Mouse (Mus musculus) liver, embryonic 16.5 days (tissue): ENCODE measurements around the gene Smarcb1. TPM values are rescaled to one million over a fixed set of nuclear protein-coding genes. Genes with fewer than 3 reads are reported as not detected.
"Not testable (repeated sequence)": the region's sequence is repeated elsewhere in the genome, so short reads cannot be mapped to it uniquely, and the experiment has no call there.

Experiments
- ATAC-seq: fragments of 200-750 bp; cut with Nextera tagmentation; 2 replicates; pipeline ENCODE4 v1.8.0; 2017; ENCODE audit warnings: low read depth, mild to moderate bottlenecking, moderate number of reproducible peaks, moderate library complexity
- H3K27ac ChIP-seq: fragments of 300-500 bp; sonication (generic); 2 replicates; pipeline ENCODE4 v1.5.1; 2014; ENCODE audit warnings: mild to moderate bottlenecking, low read length
- H3K27me3 ChIP-seq: fragments of 300-500 bp; sonication (generic); 2 replicates; pipeline ENCODE4 v1.6.1; 2014; ENCODE audit warnings: low read depth, low read length, mixed read lengths; ENCODE audit not compliant: control insufficient read depth, insufficient read depth
- H3K36me3 ChIP-seq: fragments of 300-500 bp; sonication (generic); 2 replicates; pipeline ENCODE4 v1.6.1; 2014; ENCODE audit warnings: mild to moderate bottlenecking; ENCODE audit not compliant: control insufficient read depth, insufficient read depth
- H3K4me1 ChIP-seq: fragments of 300-500 bp; sonication (generic); 2 replicates; pipeline ENCODE4 v1.6.1; 2014; ENCODE audit warnings: low read depth, low read length, mixed read lengths; ENCODE audit not compliant: control insufficient read depth
- H3K4me2 ChIP-seq: fragments of 300-500 bp; sonication (generic); 2 replicates; pipeline ENCODE4 v1.6.1; 2014; ENCODE audit warnings: low read depth, low read length, mixed read lengths
- H3K4me3 ChIP-seq: fragments of 300-500 bp; sonication (generic); 2 replicates; pipeline ENCODE4 v1.5.1; 2014; ENCODE audit warnings: low read depth, mild to moderate bottlenecking, low read length
- H3K9ac ChIP-seq: fragments of 300-500 bp; sonication (generic); 2 replicates; pipeline ENCODE4 v1.6.1; 2014; ENCODE audit warnings: low read depth, low read length
- H3K9me3 ChIP-seq: fragments of 300-500 bp; sonication (generic); replicated peaks from 2 replicates; pipeline ENCODE4 v1.6.1; 2016; ENCODE audit warnings: low read length; ENCODE audit not compliant: control insufficient read depth
- WGBS: fragments of 180-500 bp; shearing (Covaris S2); extraction: QIAGEN DNeasy Blood & Tissue Kit; methylation state at CpG from one replicate; pipeline ENCODE4 v1.1.7; 2014; ENCODE audit not compliant: insufficient replicate concordance; 5-methylcytosine and 5-hydroxymethylcytosine counted together
- polyA plus RNA-seq: library from polyadenylated mRNA; unstranded; fragments of >200 nt; fragmentation: Nextera tagmentation; extraction: Ambion mirVana; gene quantifications from 2 replicates; pipeline ENCODE4 v1.2.1, GENCODE M21; 2015

Smarcb1 gene
- polyA plus RNA-seq, 1 experiment from 2014 or later, result 56.8 TPM

DNA sequence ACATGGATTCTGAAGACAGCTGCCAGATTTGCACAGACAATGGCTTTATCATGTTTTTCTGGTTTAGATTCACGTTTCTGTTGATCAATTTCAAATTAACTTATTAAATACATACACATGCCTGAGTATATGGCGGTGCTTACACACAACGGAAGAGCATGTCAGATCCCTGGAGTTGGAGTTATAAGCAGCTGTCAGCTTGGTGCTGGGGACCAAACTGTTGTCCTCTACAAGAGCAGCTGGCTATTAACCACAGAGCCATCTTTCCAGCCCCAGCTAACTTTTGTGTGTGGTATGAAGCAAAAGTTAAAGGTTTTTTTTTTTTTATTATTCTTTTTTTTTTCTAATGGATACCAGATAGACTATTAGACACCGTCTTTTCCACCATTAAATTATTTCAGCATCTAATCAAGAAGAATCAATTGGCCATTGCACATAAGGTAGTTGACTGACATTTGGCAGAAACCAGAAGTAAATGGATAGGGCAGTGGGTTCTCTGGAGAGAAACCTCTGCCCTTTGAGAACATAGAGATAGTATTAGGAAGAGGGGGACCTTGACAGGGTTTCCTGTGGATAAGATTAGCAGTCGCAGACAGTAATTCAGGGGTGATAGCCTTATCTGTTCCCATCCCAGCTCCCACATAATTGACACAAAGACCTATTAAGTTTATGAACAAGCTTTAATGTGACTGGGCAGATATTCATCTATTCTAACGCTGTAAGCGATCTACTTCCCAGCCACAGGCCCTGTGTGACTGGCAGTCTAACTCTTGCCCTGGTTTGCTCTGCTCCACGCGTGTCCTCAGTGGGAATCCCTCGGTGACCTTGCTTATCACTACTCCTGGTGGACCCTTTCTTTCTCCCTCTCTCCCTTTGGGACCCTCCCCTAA lies 49.1 kb downstream of the Smarcb1 start:
- Histone ChIP-seq H3K27ac (no peak overlapping the region), H3K4me1 (peaks cover 5% of the 10 kb centered on the region), H3K9me3 (no peaks in the 10 kb centered on the region), H3K9ac (peak overlapping the region; percentile 43), H3K4me2 (peak overlapping the region; percentile 70), H3K36me3 (no peaks in the 10 kb centered on the region), H3K27me3 (peaks cover 5% of the 10 kb centered on the region; the same call in 1 of the 2 replicates), H3K4me3 (peak overlapping the region; percentile 54)
- ATAC-seq, result peak; percentile 32
- WGBS, result 26% methylated on average over 10 of the region's 10 CpGs

DNA sequence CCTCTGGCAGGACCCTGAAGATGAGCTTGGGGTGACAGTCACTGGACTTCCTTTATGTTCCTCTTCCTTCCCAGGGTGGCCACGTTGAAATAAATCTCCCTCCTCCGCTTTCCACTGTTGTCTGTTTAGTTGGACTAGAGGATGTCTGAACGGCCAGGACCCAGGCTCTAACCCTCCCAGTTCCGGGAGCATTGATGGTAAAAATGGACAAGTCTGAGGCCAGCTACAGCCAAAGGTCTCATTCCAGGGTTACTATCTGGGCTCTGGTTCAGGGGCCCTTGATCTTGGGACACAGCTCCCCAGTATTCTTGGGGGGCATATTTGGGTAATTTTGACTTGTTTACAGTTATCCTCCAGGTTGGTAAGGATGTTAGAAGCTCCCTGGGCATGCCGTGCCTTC lies 59.8 kb downstream of the Smarcb1 start:
- H3K9ac ChIP-seq, result no peak overlapping the region
- WGBS, result 55% methylated on average over 5 of the region's 5 CpGs

DNA sequence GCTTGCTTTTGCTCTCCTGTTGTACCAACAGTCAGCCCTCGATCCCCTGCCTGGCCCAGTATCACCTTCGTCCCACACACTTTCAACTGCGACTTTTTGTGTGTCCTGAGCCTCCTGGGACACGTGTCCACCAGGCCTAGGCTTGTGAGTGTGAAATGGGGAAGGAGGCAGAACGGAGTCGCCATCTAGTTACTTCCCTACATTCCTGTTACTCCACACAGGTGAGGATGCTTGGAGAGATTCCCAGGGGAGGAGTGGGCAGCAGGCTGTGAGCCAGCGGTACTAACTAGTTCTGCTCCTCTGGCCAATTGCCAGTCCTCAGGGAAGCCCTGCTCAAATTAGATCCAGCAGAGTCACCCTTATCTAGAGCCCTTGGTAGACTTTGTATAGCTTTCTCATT lies 60.7 kb downstream of the Smarcb1 start:
- Histone ChIP-seq H3K4me3 (no peak overlapping the region), H3K4me1 (peaks cover 25% of the 10 kb centered on the region), H3K4me2 (no peak overlapping the region), H3K27ac (peak overlapping the region; percentile 20; the same call in 1 of the 2 replicates), H3K9ac (no peak overlapping the region), H3K9me3 (no peaks in the 10 kb centered on the region), H3K36me3 (no peaks in the 10 kb centered on the region), H3K27me3 (no peaks in the 10 kb centered on the region)
- ATAC-seq, result no peak
- WGBS, result 36% methylated on average over 7 of the region's 7 CpGs

More for the DNA sequence above, 59.8 kb downstream of the Smarcb1 start:
- H3K9me3 ChIP-seq, result no peaks in the 10 kb centered on the region
- H3K4me3 ChIP-seq, result no peak overlapping the region
- no peaks in the 10 kb centered on the region for H3K36me3 ChIP-seq
- H3K27ac ChIP-seq, result no peak overlapping the region
- H3K4me2 ChIP-seq, result no peak overlapping the region
- H3K27me3 ChIP-seq, result no peaks in the 10 kb centered on the region
- H3K4me1 ChIP-seq, result peaks cover 25% of the 10 kb centered on the region
- no peak for ATAC-seq

DNA sequence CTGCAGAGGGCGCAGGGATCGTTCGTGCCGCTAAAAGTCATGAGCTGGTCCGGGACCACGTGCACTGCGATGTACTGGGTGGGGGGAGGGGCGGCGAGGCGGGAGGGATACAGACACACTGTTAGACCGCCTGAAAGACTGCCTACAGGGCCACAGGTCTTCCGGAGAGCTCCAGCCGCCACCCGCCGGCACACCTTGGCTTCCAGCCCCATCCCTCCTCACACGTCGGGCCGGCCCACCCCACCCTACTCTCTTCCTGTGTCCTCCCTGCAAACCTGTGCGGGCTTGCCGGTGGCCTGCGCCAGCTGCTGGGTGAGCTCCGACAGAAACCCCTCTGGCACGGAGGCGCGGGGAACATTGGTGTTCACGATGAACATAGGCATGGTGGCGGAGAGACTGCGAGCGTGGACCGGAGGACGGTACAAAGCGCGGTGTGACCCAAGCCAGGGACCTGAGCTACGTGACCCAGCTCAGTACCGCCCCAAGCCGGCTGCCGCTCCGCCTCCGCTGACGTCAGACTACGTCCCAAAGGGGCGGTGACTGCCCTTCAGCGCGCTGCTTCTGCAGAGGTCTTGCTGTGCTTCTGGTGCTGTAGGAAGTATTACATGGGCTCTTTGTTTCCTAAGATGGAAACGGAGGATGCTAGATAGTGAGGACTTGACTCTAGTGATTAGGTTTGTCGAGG lies 61.5 kb downstream of the Smarcb1 start, which contains the start of gene Mif:
Gene Mif, minus strand, starts transcription at position 455 of the 685 bp plus-strand sequence.
- not testable (repeated sequence) for H3K36me3 ChIP-seq, H3K9me3 ChIP-seq, H3K27me3 ChIP-seq
- Histone ChIP-seq H3K4me1 (peaks cover 25% of the 10 kb centered on the region), H3K4me2 (peak within 1 kb of the TSS; percentile 85), H3K27ac (peak within 1 kb of the TSS; percentile 90), H3K4me3 (peak within 1 kb of the TSS; percentile 72), H3K9ac (peak within 1 kb of the TSS; percentile 78)
- 1% methylated on average over 44 of the region's 46 CpGs for WGBS
- peak; percentile 94 for ATAC-seq

DNA sequence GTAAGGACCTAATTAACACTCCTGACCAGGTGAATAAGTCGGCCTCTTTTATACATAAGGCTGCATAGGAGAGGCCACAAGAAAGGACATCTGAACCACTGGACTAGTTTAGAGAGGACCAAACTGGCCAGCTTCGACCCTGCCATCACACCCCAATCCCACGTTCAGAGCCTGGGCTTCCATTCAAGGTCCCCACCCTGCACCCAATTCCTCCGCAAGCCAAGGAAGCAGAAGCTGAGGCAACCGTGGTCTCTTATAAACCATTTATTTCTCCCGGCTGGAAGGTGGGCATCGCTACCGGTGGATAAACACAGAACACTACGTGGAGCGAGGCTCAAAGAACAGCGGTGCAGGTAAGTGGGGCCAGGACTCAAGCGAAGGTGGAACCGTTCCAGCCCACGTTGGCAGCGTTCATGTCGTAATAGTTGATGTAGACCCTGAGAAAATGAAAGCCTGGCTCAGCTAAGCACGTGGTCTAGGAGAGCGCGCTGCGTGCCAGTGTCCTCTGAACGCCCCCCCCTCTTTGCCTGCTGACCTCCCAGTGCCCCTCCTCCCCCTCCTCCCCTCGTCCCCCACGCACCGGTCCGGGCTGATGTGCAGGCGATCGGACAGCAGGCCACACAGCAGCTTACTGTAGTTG lies 62.2 kb downstream of the Smarcb1 start:
- ATAC-seq, result peak; percentile 53
- peak overlapping the region; percentile 90 for H3K27ac ChIP-seq
- peak overlapping the region; percentile 72 for H3K4me3 ChIP-seq
- H3K9me3 ChIP-seq, result no peaks in the 10 kb centered on the region
- H3K4me1 ChIP-seq, result peaks cover 25% of the 10 kb centered on the region
- H3K27me3 ChIP-seq, result no peaks in the 10 kb centered on the region
- H3K4me2 ChIP-seq, result peak overlapping the region; percentile 85
- 2% methylated on average over 27 of the region's 27 CpGs for WGBS
- no peaks in the 10 kb centered on the region for H3K36me3 ChIP-seq
- H3K9ac ChIP-seq, result peak overlapping the region; percentile 78

DNA sequence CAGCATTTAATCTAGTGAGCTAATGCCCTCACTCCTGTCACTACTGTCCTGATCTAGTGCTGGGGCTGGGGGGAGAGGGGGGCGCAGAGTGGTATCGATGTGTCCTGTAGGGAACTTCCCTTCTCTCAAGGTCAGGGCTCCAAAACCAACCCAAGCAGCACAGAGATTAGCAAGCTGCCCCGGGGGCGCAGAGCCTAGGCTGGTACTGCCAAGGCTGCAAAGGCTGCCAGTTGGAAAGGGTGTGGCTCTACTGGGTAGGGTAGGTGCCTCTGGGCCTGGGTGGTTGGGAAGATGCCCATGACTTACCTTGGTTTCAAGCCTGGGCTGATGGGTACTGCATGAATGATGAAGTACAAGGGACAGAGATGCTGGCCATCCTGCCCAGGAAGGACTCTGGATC lies 63.8 kb downstream of the Smarcb1 start:
- Histone ChIP-seq H3K9ac (no peak overlapping the region), H3K27me3 (no peaks in the 10 kb centered on the region), H3K36me3 (no peaks in the 10 kb centered on the region), H3K4me1 (peaks cover 25% of the 10 kb centered on the region), H3K9me3 (no peaks in the 10 kb centered on the region), H3K4me3 (no peak overlapping the region), H3K27ac (no peak overlapping the region), H3K4me2 (no peak overlapping the region)
- ATAC-seq, result no peak
- WGBS, result 78% methylated on average over 4 of the region's 4 CpGs

DNA sequence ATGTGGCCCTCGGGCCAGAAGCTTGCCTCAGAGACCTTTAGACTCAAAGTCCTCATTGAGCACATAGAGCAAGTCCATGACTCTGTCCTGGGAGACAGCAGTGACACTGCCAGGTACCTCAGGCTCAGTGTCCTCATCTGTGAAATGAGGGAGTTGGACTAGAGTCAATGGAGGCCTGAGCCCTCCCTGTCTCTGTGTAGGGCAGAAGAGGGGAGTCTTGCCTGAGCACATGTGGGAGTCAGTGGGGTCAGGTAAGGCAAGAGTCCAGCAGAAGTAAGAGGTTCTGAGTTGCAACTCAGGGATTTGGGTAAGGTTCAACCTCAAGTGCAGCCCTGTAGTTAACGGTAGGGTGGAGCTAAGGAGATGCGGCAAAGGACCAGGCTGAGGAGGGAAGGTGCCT lies 64.4 kb downstream of the Smarcb1 start:
- H3K36me3 ChIP-seq, result no peaks in the 10 kb centered on the region
- H3K9me3 ChIP-seq, result no peaks in the 10 kb centered on the region
- no peak overlapping the region for H3K9ac ChIP-seq
- 68% methylated on average over 3 of the region's 3 CpGs for WGBS
- H3K4me3 ChIP-seq, result no peak overlapping the region
- no peak for ATAC-seq
- H3K4me1 ChIP-seq, result peaks cover 25% of the 10 kb centered on the region
- no peak overlapping the region for H3K4me2 ChIP-seq
- H3K27ac ChIP-seq, result no peak overlapping the region
- no peaks in the 10 kb centered on the region for H3K27me3 ChIP-seq

DNA sequence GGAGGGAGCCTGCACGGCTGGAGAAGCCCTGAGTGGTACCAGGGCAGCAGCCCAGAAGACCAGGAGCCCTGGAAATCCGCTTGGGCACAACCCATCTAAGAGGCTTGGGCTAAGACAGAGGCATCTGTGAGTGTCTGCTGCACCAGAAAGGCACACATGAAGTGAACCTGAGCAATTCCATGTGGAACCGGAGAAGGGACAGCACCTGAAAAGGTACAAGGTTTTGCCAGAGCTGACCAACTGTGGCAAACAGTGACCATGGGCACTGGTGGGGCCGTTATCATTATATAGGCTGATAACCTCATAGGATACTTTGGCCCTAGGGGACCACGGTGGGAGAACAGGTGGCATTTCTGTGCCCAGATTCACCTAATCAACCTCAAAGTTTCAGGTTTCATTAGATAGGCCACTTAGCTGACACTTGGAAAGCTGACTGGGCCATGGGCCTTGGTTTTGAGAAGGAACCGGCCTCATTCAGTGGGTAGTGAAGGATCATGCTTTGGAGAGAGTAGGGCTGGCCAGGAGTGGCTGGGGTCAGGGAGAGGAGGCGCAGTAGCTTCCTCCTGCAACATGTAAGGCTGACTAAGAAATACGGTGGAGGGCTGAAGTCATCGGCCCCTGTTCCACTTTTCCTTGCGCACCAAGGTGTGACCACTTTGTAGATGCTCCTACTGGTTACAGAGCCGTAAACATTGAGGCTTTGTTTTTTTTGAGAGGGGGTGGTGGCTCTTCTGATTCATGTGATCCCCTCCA lies 65.1 kb downstream of the Smarcb1 start:
- Histone ChIP-seq H3K27ac (no peak overlapping the region), H3K4me3 (no peak overlapping the region), H3K27me3 (no peaks in the 10 kb centered on the region), H3K36me3 (no peaks in the 10 kb centered on the region), H3K9ac (no peak overlapping the region), H3K9me3 (no peaks in the 10 kb centered on the region), H3K4me2 (no peak overlapping the region), H3K4me1 (peaks cover 25% of the 10 kb centered on the region)
- 70% methylated on average over 11 of the region's 11 CpGs for WGBS
- no peak for ATAC-seq
